Mouse (Mus musculus): Measurements from ENCODE around the gene Spata17.
"Not testable (repeated sequence)": the region's sequence is repeated elsewhere in the genome, so short reads cannot be mapped to it uniquely, and the experiment has no call there.

Spata17 gene

DNA sequence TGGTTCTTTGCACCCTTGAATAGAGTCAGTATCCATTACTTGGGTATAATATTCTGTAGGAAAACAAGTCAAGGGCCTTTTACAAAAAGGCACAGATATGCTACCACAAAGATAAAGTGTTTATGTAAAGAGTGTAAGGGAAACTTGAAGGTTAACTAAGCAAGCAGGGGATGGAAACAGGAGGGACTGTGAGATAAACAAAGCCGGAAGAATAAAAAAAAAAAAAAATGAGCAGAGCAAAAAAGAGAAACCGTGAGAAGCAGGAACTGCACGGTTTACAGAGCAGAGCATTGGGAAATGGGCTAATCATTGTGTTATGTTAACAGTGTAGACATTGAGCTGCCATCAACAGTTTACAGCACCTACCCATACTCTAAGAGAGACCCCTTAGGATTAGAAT is 44.9 kb downstream of the Spata17 start:
- DNase-seq, result no peak

DNA sequence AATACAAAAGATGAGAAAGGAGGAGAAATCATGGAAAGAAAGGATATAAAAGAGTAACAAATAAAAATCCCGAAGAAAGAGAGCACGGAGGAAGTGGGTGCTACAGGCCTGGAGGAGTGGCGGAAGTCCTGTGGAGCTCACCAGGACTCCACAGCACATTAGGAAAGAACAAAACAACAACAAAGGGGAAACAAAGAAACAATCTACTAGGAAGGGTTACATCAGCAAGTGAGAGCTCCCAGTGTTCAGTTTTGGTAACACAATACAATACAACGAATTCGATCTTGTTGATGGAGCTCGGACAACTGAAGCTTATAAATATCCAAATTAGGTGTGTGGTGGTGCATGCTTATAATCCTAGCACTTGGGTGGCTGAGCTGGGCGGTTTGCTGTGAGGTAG is 45.6 kb downstream of the Spata17 start:
- DNase-seq, result no peak

DNA sequence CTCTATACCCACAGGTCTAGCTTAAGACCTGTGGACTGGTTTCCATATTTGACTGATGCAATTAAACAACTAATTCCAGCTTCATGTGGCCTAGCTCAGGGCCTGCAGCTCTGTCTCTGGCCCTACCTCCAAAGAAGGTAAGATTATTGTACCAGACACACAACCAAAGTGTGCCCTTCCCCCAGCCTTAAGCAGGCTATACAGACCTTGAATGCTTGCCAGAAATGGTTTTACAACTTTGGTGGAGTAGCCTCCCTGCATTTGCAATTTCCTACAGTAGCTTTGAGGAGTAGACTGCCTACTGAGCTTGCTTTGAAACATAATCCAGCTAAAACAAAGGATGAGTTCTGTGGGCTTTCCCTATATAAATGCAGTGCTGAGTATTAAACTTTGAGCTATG is 51.7 kb downstream of the Spata17 start:
- DNase-seq, result no peak

DNA sequence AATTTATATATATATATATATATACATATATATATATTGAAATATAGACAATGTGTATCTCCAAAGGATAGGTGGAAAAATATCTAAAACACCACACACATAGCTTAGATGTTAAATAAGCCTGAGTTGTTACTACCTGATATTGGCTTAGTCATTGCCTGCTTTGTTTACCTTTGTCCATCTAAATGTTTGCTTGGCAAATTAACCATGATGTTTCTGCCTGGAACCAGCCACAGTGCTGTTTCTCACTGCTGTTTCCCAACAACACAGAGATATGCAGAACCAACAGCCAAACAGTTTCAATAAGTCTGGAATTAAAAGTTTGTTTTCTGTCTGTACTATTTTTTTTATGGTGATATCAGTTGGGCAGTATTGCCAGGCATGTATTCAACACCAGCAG is 59.6 kb downstream of the Spata17 start:
- DNase-seq, result no peak

DNA sequence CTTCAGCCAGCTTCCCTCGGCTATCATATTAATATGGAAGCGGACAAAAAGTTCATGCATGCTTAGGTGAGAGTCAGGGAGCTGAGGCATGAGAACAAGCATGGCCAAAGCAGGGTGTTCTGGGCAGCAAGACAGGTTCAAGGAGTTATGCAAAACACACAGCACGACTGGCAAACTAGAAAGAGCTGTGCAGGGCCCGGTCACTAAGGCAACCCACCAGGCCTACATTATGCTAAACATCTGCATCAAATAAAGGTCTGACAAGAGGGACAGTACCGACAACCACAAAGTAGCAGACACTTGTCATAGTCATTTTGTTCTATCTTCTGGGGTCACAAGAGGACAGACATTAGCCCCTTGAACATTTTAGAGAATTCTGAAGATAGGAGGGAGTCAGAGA is 61.6 kb downstream of the Spata17 start:
- DNase-seq, result no peak

DNA sequence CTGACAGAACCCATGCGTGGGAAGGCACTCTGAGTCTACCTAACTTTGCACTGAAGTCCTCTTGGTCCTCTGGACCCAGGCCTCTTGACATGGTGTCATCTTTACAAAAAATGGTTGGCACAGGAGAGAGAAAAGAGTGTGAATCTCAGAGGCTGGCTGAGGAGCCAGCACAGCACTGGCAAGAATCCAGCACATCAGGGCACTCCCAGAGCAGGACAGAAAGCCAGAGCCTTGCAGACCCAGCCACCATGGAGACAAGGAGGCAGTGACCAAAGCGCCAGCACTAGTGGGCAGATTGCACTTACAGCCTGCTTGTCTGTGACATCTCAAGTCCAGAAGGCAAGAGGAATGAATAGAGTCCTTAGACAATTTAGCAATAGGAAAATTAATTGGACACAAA is 62.7 kb downstream of the Spata17 start:
- DNase-seq, result no peak

DNA sequence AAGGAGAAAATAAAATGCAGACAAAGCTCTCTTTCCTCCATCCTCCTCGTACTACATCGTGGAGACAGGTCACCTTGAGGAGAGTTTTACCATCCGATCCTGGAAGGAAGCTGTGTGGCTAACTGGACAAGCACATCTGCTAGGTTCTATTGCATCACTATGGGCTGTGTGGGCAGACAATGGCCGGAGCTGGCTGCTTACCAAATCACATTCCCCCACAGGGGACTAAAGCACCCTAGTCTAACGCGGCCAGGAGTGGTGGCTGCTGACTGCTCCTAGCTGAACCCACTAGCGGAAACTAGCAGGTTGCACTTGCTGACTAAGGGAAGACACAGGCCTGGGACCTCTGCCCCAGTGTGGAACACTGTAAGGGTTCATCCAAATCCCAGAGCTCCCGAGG is 72.3 kb downstream of the Spata17 start:
- no peak for DNase-seq

DNA sequence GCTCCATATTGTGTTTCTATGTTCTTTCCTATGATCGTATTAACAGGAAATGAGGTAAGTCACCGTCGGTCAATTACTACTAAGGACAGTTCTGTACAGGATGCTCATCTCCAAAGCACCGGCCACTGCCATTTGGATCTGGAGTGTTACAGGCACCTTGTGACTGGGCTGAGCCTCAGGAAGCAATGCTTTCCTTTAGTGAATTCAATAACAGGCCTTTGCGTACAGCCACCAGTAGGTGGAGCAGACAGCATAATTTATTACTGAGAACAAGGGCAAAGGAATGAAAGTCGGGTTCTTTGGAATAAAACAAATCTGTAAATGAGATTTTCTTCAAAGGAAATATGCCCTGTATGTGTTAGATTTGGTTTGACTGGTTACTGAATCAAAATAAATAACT is 77.8 kb downstream of the Spata17 start:
- peak; percentile 38 for DNase-seq

DNA sequence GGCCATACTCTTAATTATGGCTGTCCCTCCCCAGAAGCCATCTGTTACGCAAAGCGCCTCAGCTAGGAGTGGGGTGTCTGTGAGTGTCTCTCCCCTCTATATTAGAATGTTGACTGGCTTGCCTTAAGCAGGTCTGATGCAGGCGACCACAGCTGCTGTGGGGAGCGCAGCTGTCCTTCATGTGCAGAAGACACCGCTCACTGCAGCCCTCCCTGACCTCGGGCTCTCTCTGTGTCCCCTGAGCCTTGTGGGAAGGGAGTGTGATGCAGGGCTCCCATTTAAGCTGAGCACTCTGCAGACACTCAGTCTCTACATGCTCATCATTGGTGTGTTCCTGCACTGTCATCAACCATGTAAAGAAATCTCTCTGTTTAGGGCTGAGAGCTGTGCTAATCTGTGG is 79.4 kb downstream of the Spata17 start:
- DNase-seq, result no peak

DNA sequence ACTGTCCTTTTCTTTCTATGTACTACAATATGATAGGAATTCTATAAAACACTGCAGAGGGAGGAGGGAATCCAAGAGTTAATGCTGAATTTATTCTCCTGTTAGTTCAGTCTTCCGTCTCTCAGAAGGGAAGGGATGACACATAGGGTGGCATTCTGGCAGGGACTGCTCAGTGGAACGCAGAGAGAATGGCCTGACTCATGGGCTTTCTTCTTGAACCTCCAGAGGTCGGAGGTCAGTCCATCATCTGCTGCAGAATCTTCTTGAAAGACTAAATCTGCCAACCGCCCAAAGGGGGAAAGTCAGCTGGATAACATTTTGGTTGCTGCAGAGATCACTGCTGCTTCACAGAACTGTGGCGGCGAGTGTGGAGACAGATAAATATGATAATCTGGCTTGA is 81.4 kb downstream of the Spata17 start:
- no peak for DNase-seq

DNA sequence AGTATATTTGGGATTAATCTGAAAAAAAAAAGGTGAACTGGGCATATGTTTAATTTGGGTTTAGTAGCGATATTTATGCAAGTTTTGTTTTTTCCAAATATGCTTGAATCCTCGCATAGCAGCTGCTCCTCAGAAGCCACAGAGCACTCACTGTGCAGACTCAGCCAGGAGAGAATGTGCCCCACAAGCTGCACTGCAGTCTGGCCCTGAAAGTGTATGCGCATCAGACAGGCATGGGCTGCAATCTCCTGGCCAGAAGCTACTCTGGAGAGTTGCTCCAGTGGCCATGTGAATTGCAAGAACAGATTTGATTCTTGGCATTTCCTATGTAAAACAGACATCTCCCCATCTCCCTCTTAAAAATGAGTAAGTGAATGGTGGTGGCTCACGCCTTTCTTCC is 82.9 kb downstream of the Spata17 start:
- DNase-seq, result no peak

DNA sequence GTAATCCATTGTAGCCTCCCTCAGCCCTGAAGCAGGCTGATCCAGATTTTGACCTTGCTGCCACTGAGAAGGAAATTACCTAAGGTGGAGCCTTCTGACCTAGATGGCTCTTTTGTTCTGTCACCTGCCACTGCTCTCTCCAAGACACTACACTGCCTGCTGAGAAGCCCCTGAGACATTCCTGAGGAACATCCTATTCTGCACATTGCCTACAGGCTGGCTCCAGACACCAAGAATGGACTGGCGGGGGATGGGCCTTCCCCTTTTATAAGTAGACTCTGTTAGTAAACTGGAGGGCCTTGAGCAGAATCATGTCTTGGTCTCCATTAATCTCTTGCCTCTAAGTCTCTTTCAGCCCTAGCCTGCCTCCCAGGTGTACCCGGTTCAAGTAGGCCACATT is 87.7 kb downstream of the Spata17 start:
- DNase-seq, result not testable (repeated sequence)

DNA sequence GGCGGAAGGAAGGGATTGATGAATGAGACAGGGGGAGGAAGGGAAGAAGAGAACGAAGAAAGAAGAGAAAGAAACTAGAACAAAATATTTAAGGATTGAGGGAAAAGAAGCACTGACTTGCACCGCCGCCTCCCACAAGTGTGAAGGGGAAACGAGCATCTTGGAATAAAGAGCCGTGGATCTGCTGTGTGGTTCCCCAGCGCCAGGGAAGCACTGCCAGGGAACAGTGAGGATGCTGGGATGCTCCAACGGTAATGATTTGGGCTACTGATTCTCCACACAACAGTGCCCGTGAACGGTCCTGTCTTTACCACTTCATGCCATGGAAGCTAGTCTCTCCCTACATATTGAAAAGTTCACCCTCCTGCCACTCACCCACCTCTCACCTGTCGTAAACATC is 89.5 kb downstream of the Spata17 start:
- no peak for DNase-seq

DNA sequence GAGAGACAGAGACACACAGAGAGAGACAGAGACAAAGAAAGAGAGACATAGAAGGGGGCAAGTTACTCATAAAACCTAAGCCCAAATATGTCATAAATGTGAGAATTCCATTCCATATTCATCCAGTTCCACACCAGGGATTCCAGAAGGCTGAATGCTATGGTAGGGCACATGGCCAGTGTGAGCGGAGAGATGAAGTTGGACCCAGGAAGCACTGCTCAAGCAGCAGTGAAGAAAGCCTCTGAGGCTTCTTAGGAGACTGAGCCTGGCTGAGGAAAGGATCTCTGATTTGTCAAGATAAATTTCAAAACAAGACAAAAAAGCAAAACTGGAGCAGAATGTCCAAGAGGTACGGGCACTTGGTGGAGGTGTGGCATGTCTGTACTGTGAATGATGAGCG is 90.3 kb downstream of the Spata17 start:
- DNase-seq, result no peak

DNA sequence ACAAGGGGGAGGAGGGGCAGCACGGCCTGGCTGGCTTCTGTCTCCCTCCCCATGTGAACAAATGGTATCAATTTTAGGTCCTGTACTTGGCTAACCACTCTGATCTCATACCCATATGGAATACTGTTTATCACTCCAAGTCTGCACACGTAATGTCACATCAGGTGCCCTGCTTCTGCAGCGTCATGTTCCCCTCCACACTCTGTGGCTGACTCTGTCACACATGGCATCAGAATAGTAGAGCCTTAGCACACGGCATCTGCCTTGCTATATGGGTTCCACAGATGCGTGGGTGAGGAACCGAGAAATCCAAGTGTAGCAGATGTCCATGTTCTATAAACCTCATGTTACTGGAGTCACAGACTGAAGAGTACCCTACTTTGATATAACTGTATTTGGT is 96.0 kb downstream of the Spata17 start:
- DNase-seq, result no peak

DNA sequence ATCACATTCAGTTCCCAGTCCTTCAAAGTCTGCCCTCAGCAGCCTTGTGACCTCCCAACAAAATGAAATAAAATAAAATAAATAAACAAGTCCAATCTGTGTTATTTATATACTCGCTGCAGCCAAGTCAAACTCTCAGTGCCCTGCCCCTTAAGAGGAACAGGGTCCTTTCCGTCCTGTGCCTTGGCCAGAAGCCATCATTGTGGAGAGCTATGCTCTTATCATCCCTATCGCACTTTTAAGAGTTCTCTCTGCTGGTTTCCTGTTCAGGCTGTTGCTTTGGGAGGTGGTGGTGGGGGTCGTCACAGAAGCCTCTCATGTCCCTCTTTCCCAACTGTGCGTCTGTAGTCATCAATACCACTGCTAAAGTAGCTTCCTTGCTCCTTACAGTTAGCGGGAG is 97.2 kb downstream of the Spata17 start:
- DNase-seq, result no peak

DNA sequence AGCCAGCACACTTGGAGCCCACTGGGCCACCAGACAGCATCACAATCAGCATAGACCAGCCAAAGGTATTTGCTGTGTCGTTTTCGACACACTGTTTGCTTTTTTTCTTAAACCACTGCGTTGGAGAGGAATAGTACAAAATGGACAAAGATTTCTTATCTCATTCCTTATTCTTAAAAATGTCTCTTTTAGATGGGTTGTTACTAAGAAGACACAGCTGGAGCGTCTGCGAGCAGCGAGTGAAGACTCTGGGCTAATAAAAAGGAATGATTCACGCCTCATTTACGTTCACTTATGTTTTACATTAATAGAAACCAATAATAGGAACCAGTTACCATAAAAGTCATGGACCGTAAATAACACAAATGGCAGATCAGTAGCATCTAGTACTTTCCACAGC is 101.5 kb downstream of the Spata17 start:
- DNase-seq, result no peak

DNA sequence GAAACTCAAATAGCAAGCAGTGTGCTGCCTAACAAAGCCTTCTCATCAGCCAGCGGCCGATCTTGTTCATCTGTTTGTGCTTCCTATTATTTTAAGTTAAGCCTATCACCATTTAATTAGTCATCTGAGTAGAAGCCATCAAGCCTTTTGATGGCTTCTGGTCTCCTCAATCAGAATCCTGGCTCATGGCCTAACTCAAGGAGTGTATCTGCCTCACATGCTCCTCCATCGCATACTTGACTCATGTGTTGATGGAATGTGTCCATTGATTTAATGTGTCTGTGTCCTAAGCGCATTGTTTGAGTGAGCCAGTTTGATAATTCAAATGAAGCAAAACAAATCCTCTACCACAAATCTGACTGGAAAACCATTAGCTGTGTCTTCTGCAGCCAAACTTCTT is 113.1 kb downstream of the Spata17 start:
- no peak for DNase-seq

DNA sequence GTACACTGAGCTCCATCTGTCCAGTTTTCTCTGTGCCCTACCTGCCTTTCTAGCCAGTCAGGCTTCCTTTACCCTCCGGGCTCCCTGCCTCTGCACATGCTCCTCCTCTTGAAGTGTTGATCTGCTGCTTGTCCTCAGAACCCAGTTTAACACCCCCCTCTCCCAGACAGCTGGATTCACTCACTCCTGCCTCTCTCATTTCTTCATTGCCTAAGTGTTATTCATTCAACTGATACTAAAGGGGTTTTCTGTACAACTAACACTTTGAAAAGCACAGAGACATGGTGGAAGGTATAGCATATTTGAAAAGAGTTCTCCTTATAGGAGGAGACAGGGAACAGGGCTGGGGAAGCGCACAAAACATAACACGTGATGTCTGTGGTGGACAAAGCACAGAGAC is 114.1 kb downstream of the Spata17 start:
- DNase-seq, result no peak

DNA sequence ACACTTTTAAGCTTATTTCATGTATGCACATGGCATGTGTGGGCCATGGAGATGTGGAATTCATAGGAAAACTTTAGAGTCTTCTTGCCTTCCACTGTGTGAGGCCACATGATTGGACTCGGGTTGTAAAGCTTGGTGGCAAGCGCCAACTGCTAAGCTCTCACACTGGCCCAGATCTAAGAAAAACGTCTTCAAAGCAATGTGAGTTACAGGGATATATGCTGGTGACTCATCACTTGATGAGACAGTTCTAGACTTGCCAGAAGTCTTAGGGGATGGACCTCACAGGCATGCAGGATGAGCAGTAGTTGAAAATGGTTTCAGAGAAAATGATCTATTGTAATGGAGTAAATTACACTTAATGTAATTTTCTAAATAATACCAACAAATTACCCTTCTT is 114.6 kb downstream of the Spata17 start:
- DNase-seq, result no peak

DNA sequence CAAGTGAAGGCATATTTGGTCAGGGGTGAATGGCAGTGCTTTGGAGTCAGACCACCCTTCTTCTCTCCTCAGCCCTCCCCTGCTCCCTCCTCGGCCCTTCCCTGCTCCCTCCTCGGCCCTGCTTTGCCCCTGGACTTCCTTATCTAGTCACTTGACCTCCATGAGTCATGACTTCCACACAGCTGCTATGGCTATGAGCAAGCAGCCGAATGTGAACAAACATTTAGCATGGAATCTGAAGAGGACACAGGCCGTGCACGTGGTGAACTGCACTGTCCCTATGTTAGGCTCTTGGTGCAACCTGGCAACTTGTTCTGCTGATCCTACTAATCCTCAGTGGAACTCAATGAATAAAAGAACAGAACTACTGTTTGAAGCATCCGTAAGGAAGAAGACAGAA is 117.0 kb downstream of the Spata17 start:
- no peak for DNase-seq

DNA sequence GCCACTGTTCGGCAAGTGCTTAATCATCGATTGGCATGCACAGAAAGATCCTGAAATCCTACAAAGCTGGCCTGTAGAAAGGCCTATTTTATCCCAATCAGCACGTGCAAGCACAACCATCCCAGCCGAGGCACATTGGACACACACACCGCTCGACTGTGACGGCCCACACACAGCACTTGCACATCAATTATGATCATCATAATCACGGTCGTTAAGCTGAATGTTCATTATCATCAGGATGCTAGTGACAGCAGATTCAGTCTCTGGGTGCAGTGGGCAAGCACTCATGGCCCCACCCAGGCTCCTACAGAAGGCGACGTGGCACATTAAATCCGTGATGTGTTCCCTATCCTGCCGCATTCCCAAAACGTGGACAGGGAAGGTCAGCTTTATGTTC is 122.7 kb downstream of the Spata17 start:
- no peak for DNase-seq

DNA sequence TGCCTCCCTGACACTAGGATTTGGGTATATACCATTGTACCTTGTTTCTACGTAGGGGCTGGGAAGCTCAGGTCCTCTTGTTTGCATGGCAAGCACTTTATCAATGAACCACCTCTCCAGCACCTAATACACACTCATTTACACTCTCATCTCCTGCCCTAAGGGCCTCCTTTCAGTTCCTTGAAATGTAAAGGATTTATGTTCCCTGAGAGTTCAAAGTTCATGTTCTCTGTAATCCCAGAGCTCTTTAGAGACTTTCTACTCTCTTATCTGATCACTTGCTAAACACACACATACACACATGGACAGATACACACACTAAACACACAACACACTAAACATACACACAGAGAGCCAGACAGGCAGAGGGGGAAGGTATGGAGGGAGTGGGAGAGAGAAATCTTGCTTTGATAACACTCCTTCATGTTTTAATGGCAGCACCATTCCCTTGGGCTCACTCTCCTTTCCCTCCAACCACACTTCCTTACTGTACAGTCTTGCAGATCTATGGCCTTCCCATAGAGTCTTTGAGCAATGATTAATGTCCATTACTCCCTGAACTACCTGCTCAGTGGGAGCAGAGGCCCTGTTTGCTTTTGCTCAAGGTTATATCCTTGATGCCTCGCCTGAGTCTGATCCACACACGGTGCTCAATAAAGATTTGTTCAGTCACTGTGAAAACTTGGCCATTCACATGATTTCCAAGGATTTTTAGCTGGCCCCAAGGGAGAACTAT is 126.4 kb downstream of the Spata17 start:
- DNase-seq, result no peak

DNA sequence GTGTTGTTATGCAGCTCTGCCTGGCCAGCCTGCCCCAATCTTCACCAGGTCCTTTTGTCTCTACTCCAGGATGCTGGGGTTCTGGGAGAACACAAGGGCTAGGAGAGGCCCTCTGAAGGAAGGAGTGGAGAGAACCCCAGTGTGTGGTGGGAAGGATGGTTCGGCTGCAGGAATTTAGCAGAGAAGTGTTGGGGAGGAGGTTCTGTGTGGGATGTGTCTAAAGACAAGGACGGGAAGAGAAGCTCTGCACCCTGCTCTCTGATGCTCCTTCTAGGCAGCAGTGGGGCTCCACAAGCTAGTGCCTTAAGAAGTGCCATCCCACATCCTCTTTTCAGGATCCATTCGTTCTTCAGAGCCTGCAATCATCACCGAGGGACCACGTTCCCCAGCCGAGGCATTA is 129.2 kb downstream of the Spata17 start:
- DNase-seq, result no peak

DNA sequence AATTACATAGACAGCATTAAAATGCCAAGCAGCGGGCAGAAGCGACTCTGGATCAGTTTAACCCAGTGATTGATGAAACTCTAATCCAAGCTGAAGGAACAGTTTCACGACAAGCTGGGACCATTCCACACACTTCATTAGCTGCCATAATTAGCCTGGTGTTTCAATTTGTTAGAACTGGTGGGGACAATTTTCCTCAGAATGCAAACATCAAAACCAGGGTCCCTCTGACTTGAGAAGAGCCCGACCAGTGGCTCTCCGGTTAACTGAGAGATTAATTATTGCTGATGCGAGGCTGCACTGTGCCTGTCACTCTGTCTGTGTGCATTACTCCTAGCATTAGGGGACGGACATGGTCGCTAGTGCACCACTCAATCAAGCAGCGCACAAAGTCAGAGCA is 137.9 kb downstream of the Spata17 start:
- DNase-seq, result no peak

DNA sequence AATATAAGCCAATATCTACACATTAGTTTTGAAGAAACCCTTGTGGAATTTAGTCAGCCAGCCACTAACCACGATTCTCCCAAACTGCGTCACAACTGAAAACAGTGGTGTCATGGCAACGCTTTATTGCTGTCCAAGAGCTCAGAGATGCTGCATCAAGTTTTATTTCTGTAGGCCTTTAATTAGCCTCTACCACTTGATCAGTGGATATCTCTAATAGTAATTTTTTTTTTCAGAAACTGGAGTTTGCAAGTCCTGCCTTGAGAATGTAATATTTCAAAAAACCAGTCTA is 138.3 kb downstream of the Spata17 start:
- no peak for DNase-seq

Data from cerebellum, adult 8-10 months (tissue).